Mouse (Mus musculus) c-Kit-positive CD71-positive TER-119-positive erythroid progenitor cells, embryonic 14.5 days (primary cell): ENCODE measurements around the gene Rtn1.
A peak's percentile ranks its signal among the peaks of the same experiment; 100 is the strongest.

Experiments
- DNase-seq: peaks from one replicate; pipeline ENCODE4 v3.0.0-alpha.2; 2013; ENCODE audit warnings: low spot score

Gene Rtn1

DNA sequence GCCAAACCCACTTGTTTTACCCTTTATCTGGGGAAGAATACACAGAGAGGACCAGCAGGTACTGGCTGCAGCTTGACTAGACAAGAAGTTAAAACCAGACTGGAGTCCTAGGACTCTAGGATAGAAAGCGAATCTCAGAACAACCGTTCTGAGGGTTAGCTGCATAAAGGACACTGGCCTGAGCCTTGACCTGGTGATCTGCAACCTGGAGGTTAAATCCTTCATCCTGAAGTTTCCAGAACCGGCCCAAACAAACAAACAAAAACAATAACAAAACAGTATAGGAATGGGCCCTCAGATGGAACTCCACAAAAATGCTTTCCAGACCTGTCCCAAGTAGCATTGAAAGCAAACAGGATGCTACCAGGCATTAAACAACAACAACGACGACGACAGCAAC, at the start of gene Rtn1:
TSS of gene Rtn1 (minus strand) at position 101 of the 400 bp plus-strand sequence.
- no peak for DNase-seq

DNA sequence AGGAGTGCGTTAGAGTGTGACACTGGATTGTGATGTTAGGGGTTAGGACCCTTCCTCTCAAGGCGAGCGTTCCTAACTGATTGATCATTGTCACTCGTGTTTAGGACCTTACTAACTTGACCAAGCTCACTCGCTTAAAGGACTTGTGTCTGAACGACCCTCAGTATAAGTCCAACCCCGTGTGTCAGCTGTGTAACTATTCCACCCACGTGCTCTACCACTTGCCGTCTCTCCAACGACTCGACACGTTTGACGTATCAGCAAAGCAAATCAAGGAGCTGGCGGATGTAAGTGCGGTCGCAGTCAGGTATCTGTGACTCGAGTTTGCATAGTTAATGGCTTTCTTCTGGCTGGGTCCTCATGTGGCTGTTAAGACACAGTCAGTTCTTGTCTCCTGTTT, 45.1 kb upstream of the Rtn1 start:
- DNase-seq, result no peak

DNA sequence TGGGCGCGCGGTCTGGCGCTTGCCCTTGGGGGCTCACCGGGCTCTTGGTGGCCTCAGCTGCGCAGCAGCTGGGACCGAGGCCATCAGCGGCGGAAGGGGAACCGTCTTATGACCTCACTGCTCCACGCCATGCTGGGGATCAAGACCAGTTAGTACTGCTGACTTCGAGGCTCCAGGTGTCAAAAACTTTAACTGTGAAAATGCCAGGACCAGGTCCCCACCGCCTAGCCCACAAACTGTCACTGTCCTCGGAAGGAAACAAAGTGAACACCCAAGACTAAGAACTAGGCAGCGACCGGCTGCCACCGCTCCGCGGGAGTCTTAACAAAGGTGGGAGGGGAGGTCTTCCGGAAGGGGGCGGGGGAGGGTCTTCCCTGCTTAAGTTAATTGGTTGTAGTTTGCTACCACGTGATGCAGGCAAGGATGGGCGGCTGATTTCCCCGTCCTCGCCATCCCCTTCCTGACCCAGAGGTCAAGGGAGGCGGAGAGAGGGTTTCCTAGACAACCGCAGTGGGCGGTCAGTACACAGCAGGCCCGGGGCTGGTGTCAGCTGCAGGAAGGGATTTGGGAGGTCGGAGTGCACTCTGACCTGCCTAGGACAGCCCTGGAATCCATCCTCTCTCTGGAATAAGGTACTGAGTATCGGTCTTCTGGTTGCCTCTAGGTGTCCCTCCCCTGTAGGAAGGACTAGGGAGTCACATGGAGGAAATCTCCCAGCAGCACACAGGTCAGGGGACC, 33.2 kb upstream of the Rtn1 start, which contains the start of gene Lrrc9:
TSS of gene Lrrc9 (plus strand) at position 28 of the 738 bp plus-strand sequence.
- DNase-seq, result no peak

DNA sequence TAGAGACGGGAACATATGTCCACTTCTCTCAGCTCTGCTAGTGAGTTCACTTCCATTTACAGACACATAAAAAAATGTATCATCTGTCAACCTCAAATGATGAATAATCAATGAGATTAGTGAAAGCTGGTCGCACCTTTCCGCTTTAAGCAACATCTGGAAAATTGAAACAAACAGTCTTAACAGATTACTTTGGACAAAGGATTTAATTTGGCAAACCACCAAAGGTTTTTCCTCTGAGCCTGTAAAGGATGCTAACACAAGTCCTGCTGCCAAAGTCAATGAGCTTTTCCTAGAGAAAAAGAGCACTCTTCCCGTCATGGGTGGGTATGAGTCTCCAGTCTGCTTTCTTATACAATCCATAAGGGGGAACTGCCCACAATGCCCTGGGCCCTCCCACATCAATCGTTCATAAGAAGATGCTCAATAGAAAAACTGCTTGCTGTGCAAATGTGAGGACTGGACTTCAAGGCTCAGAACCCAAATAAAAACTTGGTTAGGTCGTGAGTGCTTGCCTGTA, 30.2 kb upstream of the Rtn1 start:
- no peak for DNase-seq

DNA sequence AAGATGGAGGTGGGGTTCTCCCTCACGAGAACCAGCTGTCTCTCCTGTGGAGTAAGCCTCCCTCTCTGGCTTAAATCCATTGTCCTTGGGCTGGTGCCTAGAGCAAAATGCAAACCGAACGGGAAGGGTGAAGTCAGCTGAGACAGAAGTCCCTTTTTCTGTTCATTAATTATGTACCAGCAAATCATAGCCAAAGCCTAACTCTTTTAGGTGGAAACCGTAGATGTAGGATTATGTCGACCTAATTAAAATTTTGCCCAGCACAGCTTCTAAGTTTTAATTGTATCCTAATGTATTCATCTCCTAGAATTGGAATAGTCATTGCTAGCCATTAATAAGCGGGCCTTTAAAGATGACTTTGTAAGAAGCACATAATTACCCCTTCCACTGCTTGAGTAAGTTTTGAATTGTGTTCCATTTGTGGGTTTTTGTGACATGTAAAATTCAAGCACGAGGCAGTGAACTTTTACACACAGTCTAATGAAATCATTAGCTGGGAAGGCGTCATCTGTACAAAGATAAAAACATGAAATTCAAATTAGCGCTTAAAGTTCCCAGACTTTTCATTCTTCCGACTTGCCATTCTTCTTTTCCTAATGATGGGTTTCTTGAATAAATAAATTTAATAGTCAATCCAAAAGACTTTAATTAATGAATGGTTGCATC, 29.0 kb upstream of the Rtn1 start:
- DNase-seq, result no peak

DNA sequence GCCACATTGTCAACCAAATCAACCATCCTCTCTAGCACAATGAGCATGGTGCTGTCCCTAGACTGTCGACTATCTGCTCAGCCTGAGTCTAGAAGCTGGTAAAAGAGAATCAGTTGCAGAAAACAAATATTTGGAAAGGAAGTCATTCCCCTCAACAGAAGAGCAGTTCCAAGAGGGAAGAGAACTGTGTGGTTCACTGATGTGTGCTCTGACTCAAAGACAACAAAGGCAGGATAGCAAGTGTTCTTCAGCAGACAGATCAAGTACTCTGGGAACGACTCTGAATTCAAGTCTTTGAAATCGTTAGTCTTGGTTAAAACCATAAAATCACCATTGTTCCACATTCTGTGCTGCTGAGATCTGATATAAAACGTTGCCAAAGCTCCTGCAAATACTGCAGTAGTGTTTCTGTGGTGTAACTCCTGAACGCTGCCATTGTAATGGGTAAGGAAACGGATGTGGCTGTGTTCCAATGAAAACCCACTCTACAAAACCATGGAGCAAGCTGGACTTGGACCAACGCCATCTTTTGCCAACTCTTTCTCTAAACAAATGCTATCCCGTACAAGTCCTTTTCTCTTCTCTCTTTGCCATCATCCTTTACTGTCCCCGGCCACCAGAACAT, 24.5 kb upstream of the Rtn1 start:
- no peak for DNase-seq

DNA sequence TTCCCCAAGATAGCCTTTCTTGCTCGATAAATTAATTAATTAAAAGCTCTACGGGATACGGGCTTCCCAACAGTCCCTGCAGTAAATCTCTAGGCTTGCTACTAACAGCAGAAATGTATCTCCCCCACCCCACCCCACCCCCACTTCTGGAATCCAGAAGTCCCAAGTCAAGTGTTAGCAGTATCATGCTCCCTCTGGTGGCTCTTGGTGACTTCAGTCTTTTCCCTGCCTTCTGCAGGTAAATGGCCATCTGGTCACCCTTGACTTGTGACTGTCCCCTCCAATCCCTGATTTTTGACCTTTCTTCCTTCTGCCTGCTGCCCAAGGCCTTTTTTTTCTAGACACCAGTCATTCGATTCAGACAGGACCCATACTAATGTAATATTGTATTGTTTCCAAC, 23.4 kb upstream of the Rtn1 start:
- no peak for DNase-seq

DNA sequence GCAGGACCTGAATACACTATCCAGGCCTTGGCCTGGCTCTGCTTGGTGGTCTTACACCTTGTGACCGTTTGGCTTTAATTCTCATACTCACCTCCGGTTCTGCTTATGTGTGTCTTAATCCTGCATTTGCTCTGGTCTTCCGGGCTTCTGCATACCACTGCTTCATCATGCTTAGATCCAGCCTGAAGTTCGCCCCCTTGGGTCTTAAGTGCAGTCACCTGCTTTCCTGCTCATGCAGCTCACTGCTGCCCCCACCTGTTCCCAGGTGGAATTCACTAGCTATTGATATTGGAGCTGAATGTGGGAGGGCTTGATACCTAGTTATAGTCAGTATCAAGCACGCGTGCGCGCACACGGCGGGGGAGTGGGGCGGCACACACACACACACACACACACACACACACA, 18.9 kb upstream of the Rtn1 start:
- peak; percentile 28 for DNase-seq

DNA sequence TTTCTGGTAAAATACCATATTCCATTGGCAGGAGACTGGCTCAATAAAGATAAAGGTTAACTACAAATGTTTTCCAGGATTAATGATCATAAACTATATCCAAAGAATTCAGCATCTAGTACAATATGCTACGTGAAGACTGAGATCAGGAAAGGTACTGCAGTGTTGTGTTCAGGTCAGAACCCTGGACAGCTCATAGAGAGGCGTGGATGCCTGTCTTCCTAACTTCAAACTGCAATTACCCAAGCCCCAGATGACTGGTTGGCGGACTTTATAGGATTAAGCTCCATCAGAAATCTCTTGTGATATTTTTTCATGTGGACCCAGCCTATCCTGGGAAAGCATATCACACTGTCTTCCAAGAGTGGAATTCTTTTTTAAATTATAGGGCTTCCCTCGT, 13.8 kb upstream of the Rtn1 start:
- DNase-seq, result no peak

DNA sequence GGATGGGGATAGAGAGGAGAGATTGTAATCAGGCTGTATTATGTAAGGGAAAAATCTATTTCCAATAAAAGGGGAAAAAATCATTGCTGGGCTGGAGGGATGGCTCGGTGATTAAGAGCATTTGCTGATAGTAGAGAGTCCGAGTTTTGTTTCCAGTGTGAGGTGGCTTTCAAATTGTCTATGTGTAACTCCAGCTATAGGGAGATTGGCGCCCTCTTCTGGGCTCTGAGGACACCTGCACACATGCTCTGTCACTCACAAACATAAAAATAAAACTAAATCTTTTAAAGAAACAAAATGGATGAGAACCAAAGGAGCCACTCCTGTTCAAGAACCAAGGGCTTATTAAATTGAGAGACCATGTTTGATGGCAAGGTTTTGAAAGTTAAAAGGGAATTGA, 8.9 kb upstream of the Rtn1 start:
- DNase-seq, result no peak

DNA sequence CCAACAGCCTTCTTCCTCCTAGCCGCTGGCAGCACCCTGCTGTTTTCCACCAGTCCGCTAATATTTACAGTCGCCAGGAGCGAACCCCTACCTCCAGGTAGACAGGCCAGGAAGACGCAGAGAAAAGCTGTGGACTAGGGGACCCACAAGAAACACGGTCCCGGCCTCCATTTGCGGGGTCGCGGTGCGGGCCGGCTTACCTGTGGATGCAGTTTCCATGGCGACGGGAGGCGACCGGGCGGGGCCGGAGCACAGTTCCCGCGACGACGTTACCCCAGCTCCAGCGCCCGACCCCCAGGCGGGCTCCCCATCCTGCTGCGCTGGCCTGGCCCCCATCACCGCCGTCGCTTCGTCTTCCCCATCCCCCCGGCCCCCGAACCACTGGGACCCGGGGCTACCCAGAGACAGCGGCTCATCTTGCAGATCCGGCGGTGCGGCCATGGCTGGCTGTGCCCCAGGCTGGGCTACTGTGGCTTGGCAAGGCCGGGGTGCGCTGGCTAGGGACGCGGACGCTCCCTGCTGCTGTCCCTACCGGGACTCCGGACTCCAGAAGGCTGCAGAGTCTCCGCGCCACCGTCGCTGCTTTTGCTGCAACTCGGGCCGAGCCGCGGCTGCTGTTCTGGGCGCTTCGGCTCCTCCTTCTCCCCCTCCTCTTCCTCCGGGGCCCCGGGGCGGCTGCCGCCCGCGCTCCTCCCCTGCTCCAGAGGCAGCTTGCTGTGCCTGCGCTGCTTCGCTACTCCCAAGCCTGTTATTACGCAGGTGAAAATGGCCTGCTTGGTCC, 553 bp downstream of the Rtn1 start:
- DNase-seq, result no peak

DNA sequence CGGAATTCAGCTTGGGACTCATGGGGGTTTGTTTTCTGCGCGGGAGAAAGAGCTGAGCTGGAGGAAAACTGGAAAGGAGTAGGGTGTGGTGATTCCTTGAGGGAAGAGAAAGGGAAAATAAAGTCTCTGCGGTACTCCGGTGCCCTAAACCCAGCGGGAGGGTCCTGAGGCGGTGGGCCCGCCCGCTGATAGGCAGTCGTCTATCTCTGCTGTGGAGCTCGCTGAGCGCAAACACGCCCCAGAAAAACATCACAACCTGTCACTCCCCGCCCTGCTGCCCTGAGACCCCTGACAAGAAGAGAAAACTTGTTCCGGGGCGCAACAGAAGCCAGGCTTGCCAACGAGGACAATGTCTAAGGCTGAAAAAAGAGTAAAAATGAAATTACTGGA, 1.1 kb downstream of the Rtn1 start:
- no peak for DNase-seq

DNA sequence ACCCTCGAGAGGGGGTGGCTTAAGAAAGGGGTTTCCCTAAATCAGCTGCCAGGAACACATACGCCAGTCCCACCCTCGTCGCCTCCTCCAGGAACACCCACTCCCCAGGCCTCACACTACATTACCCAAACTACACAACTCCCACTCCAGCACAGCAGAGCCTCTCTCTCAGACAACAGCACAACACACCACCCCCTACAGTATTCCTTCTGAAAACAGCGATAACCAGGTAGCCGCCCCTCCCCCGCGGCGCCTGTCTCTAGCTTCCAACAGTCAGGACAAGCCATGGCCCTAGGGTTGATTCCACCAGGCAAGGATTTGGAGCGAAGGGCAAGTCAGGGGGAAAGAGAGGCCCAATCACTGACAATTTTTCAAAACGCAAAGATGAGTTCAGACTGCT, 1.7 kb downstream of the Rtn1 start:
- no peak for DNase-seq

DNA sequence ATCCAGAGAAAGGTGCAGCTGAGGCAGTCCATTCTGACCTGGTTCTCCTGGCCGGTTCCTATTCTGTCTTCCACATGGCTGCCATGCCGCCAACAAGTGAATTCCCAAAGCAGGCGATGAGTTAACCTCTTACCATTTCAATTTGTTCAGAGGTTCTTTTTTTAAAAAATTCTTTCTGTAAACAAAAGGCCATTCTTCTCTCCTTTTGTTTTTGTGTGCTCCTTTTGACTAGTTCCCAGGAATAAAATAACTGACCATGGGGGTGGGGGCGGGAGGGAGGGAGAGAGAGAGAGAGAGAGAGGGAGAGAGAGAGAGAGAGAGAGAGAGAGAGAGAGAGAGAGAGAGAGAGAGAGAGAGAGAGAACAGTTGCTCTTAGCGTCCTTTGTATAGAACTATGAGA, 3.8 kb downstream of the Rtn1 start:
- no peak for DNase-seq

DNA sequence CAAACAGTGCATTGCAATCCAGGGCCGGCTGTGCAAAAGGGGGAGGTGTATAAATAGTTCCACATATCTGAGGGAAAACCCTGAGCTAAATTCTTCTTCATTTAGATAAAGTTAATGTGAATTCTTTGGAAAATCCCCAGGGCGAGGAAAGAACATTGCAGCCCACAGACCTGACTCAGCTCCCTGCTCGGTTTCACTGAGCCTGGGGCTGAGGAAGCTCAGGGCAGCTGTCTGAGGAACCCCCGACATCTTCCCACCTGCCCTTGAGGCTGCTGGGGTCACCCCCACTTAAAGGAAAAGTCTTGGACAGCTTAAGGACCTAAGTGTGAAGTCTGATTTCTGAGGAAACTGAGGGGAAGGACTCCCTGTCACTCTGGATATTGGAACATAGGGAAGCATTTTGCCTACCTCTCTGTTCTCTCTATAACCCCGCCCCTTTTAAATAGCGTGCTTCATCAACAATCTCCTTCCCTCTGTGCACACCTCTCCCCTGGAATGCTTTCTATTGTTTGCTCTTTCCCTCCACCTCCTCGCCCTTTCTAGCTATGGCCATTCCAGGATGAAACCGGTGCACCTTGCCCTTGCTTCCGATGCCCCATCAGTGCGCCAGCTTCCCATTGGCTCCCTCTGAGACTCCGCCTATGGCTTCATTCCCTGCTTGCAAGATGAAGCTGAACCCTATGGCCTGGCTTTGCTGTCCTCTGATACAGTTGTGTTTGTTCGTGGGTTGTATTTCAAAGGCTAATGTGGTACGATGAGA, 15.6 kb downstream of the Rtn1 start:
- no peak for DNase-seq

DNA sequence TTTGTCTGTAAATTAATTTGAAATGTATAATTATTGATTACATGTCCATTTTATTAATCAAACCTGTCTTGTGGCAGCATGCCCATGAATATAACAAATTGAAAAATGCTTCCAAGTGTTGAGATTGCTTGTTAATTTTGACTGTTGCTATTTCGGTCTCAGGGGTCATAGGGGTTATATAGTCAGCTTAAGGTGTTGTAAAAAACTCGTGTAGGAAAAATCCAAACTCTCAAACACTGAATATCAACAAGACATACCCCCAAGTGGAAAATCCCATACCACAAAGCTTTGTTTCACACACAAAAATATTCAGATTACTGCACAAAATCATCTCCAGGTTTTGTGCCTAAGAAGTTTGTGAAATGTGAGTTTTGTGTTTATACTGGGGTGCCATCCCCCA, 18.5 kb downstream of the Rtn1 start:
- no peak for DNase-seq

DNA sequence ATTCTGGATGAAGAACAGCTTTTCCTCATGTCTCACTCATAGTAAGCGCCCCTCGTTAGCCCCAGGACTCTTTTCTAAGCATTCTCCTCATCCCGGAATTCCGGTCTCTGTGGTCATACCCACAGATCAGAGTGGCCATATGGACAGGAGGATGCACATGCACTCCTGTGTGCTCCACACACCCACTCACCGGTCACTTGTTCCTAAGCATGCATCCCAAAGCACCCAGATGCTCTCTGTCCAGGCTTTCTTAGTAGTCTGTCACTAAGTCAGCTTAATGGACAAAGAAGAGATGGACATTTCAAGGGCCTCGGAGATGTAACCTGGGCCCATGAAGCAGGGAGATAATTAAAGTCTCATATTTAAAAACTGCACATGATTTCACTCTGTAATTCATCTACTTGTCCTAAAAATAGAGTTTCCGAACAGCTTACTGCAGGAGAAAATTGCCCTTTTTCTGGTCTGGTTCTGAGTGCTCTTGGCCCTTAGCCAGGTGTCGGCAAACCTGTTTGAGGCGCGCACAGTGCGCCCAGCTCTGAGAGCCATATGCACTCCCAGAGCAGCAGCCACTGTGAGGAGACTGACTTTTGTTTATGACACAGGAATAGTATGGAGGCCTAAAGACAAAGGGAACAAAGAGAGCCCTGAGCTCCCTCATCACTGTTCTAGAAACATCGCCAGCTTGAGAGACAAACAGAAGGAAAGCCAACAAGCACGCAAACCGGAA, 19.3 kb downstream of the Rtn1 start:
- DNase-seq, result no peak

DNA sequence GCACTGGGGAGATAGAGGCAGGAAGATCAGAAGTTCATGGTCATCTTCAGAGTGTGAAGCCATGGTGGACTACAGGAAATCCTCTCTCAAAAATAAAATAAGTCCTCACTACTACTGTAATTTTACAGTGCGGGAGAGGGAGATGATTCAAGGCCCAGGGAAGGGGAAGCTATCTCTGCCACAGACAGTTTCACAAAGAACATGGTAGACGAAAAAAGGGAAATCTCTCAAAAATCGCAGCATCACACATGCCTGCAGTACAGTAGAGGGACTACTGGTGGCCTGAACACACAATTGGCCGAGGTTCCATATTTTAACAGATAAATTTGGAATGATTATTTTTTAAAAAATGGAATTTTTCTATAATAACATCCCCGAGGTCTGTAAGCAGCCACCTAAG, 20.0 kb downstream of the Rtn1 start:
- DNase-seq, result no peak

DNA sequence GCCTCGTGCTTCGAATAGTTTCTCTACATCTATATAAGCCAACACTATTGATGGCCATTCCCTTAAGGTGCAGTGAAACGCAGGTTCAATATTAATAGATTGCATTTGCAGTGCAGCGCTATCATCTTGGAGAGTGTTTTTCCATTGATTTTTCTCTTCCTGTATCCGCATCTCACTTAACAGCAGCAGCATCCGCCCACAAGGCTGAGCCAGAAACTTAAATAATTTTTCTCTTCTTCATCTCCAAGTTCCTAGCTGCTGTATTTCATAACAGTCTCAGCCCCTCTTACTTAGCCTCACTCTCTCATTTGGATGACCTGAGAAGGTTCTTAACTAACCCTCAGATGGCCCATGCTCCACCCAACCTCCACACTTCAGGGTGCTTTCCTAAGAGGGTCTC, 20.7 kb downstream of the Rtn1 start:
- DNase-seq, result no peak

DNA sequence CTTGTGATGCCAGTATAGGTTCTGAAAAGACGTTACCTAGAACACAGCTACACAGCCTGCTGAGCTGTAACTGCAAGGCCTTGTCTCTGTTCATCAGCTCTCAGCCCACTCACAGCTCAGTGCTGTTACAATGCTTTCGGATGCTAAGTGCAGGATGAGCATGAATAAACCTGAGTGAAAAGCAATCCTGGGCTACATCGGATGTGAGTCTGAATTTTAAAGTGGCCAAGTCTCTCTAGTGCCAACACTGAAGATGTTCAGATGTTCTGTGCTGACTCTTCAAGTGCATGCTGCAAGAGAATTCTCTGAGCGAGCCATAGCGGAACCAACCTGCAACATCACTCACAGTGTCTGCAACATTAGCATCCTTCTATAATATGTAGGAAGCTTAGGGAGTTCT, 32.5 kb downstream of the Rtn1 start:
- no peak for DNase-seq

DNA sequence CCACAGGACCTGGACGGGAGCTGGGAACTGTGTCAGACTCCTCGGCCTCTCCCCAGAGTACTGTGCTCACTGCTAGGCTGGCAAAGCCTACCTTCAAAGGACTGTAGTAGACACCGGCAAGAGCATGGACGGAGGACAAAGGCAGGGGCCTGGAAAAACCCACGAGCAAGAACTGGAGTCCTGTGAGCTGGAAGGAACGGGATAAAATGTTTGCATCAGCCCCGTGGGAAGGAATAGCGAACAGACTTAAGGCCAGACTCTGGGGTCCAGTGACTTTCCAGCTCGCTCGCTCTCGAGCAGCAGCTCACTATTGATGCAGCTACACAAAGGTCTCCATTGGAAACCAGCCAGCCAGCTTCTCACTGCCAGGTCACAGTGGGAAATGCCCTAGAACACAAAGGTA, 34.0 kb downstream of the Rtn1 start:
- no peak for DNase-seq
